In genomic region chr4:120271208-120271607, GRCm38 (mm10) we compare ENCODE assay signal across 13 mouse cellular contexts. TPM values are rescaled to one million over a fixed set of nuclear protein-coding genes. Genes with fewer than 3 reads are reported as not detected.
"Had no signal": no experiment of that assay in that cellular context is flagged by ENCODE, and none has a peak within 500 bp of the region (broad histone marks: within the 10 kb centered on the region; RNA-seq: fewer than 3 reads in every experiment).

No protein-coding gene starts in this region.

- H3K36me3 ChIP-seq: limb, embryonic 15.5 days; liver, embryonic 12.5 days; lung, embryonic 15.5 days; midbrain, embryonic 12.5 days had no signal

- H3K4me2 ChIP-seq: limb, embryonic 15.5 days; liver, embryonic 12.5 days; lung, embryonic 15.5 days; midbrain, embryonic 12.5 days had no signal

- DNase-seq: kidney, postnatal 36 days; layer of hippocampus, adult 9-11 months; lung, postnatal 14 days had no signal

- H3K27ac ChIP-seq: kidney, postnatal 0 days; limb, embryonic 15.5 days; liver, embryonic 12.5 days; lung, embryonic 15.5 days; macrophage; midbrain, embryonic 12.5 days; stomach, postnatal 0 days had no signal

- ATAC-seq: liver, embryonic 12.5 days; midbrain, embryonic 16.5 days had no signal

- H3K9me3 ChIP-seq: limb, embryonic 15.5 days; liver, embryonic 12.5 days; lung, embryonic 15.5 days; megakaryocyte, embryonic 14.5 days; midbrain, embryonic 12.5 days had no signal

- H3K9ac ChIP-seq: limb, embryonic 15.5 days; liver, embryonic 12.5 days; lung, embryonic 15.5 days; midbrain, embryonic 12.5 days had no signal

- H3K4me3 ChIP-seq: limb, embryonic 15.5 days; liver, embryonic 12.5 days; lung, embryonic 15.5 days; megakaryocyte, embryonic 14.5 days; midbrain, embryonic 12.5 days had no signal

RNA-seq across cellular contexts. Expression of gene Foxo6, which starts 15.9 kb away (rescaled TPM):
- polyA plus RNA-seq: liver, embryonic 12.5 days; liver, embryonic 16.5 days; macrophage had no signal
